12 mouse cellular contexts compared by ENCODE assay signal in the genomic region with DNA sequence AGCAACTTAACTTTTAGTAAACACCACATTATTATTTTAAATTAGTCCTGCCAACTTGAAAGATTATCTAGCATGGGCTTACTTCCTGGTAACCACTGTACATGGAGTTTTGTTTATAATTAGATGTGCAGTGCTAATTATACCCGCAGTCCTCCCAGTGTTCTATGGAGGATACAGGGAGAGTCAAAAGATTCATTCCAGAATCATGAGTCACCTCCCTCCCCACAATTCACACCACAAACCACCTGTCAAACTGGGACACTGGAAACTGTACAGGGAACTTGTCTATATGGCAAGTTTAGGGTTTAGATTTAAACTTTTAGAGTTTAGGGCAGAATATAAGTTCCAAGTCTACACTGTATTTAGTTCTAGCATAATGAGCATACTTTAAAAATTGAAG. TPM values are rescaled to one million over a fixed set of nuclear protein-coding genes. Genes with fewer than 3 reads are reported as not detected.
DNase-seq lines count a peak whose midpoint lies in the region; ATAC-seq and TF ChIP-seq lines count a peak whose summit lies in the region.
"Had no signal": no experiment of that assay in that cellular context is flagged by ENCODE, and none has a peak within 500 bp of the region (broad histone marks: within the 10 kb centered on the region; RNA-seq: fewer than 3 reads in every experiment).

No protein-coding gene starts in this region.

- TF ChIP-seq POLR2A in CH12.LX (IDR thresholded peaks at IDR 0.05; ENCODE audit: low read depth, low read length), result no peak

- no peak overlapping the region for H3K9ac ChIP-seq in CH12.LX (ENCODE audit: insufficient read depth, low read depth)
- no peak overlapping the region for H3K9ac ChIP-seq in heart, embryonic 15.5 days

- peaks cover 0 to 16% of the 10 kb centered on the region in 2 experiments for H3K36me3 ChIP-seq in CH12.LX (replicated peaks in 1 of 2; ENCODE audit: control insufficient read depth in 1 of 2, insufficient read depth in 1 of 2, low read length in 1 of 2)
- no peaks in the 10 kb centered on the region for H3K36me3 ChIP-seq in heart, embryonic 15.5 days

- DNase-seq in layer of hippocampus, adult 2 months (ENCODE audit: low spot score in 2 of 2), result no peak
- DNase-seq in layer of hippocampus, postnatal 25 days (ENCODE audit: extremely low spot score in 1 of 2, low spot score in 1 of 2), result no peak
- DNase-seq in 3T3-L1 (ENCODE audit: low read depth, low spot score) (peak; percentile 85), CH12.LX (ENCODE audit: extremely low read depth) (no peak)
- DNase-seq in yolk sac, embryonic 10.5 days (ENCODE audit: low spot score), result no peak
- DNase-seq in kidney, adult 9 months, result no peak
- DNase-seq in adrenal gland, postnatal 14 days, result no peak
- DNase-seq: cerebellum, postnatal 36 days; kidney, postnatal 25 days had no signal

- no peak for TF ChIP-seq CTCF in layer of hippocampus, adult 2 months (conservative IDR thresholded peaks at IDR 0.05)
- TF ChIP-seq CTCF in CH12.LX (conservative IDR thresholded peaks at IDR 0.05 in 1 of 2, IDR thresholded peaks at IDR 0.05 in 1 of 2; ENCODE audit: low read depth in 2 of 2, low read length in 2 of 2), result no peak

- H3K27me3 ChIP-seq in CH12.LX (replicated peaks), result no peaks in the 10 kb centered on the region
- no peaks in the 10 kb centered on the region for H3K27me3 ChIP-seq in heart, embryonic 15.5 days

- no peak overlapping the region for H3K4me3 ChIP-seq in layer of hippocampus, adult 2 months
- H3K4me3 ChIP-seq in CH12.LX (replicated peaks in 1 of 3; ENCODE audit: low read depth in 2 of 3, low read length in 2 of 3, poor library complexity in 1 of 3), result no peak overlapping the region
- H3K4me3 ChIP-seq in heart, embryonic 15.5 days, result no peak overlapping the region

- ATAC-seq in heart, embryonic 15.5 days (replicated peaks; ENCODE audit: insufficient number of reproducible peaks, insufficient read depth, low FRiP score, low read depth), result peak; percentile 84

- 34% methylated on average over 1 of the region's 1 CpGs for WGBS in heart, embryonic 15.5 days

- peak overlapping the region; percentile 32; the same call in 1 of the 2 replicates for H3K27ac ChIP-seq in layer of hippocampus, adult 2 months
- H3K27ac ChIP-seq in CH12.LX (ENCODE audit: insufficient read depth, low read depth), result no peak overlapping the region
- peak overlapping the region; percentile 76 for H3K27ac ChIP-seq in heart, embryonic 15.5 days

- peaks cover 53% of the 10 kb centered on the region for H3K79me2 ChIP-seq in CH12.LX (replicated peaks; ENCODE audit: control insufficient read depth, extremely low read depth, insufficient read depth, poor library complexity, severe bottlenecking)

- in situ Hi-C loops in CH12.LX (cut with MboI; ENCODE audit: low pct_ligation_motif_present, low pct_unique_long_range_greater_than_20kb, low sequenced_read_pairs), result no loop called here

- TF ChIP-seq RAD21 in CH12.LX (IDR thresholded peaks at IDR 0.05; ENCODE audit: low read depth, low read length), result no peak

- no peak overlapping the region for H3K4me2 ChIP-seq in CH12.LX (ENCODE audit: insufficient read depth, low read depth, poor library complexity, severe bottlenecking)
- H3K4me2 ChIP-seq in heart, embryonic 15.5 days, result no peak overlapping the region
- H3K4me2 ChIP-seq: liver, embryonic 11.5 days had no signal

- peaks cover 2% of the 10 kb centered on the region for H3K9me3 ChIP-seq in CH12.LX (replicated peaks; ENCODE audit: low read length)
- no peaks in the 10 kb centered on the region for H3K9me3 ChIP-seq in heart, embryonic 15.5 days (replicated peaks)
- H3K9me3 ChIP-seq: G1E had no signal

- 0 out of 2 replicates have a peak, but pooled peaks have one; percentile 9 for TF ChIP-seq EP300 in CH12.LX (IDR thresholded peaks at IDR 0.05; ENCODE audit: low read length)

- dilution Hi-C loops in CH12.LX (cut with MboI; ENCODE audit: extremely low pct_ligation_motif_present, extremely low pct_unique_long_range_greater_than_20kb, low sequenced_read_pairs), result no loop called here

- peaks cover 4 to 60% of the 10 kb centered on the region in 2 experiments for H3K4me1 ChIP-seq in CH12.LX (ENCODE audit: control insufficient read depth in 1 of 2, insufficient read depth in 2 of 2)
- H3K4me1 ChIP-seq in heart, embryonic 15.5 days (replicated peaks), result peaks cover 13% of the 10 kb centered on the region

TF ChIP-seq in CH12.LX, 34 proteins besides CTCF, POLR2A, EP300 and RAD21:
- TF ChIP-seq USF2 (conservative IDR thresholded peaks at IDR 0.05; ENCODE audit: low read depth, low read length) (no peak), PAX5 (IDR thresholded peaks at IDR 0.05; ENCODE audit: low read length) (no peak), CHD2 (IDR thresholded peaks at IDR 0.05; ENCODE audit: low read length) (no peak), KAT2A (IDR thresholded peaks at IDR 0.05; ENCODE audit: insufficient replicate concordance, low read length) (no peak), TCF12 (IDR thresholded peaks at IDR 0.05; ENCODE audit: low read depth, low read length) (no peak), NELFE (IDR thresholded peaks at IDR 0.05; ENCODE audit: low read depth, low read length) (no peak), MYC (IDR thresholded peaks at IDR 0.05; ENCODE audit: low read depth, low read length) (no peak), HCFC1 (IDR thresholded peaks at IDR 0.05; ENCODE audit: low read depth, low read length) (no peak), RCOR1 (conservative IDR thresholded peaks at IDR 0.05; ENCODE audit: low read depth, low read length) (no peak), MXI1 (IDR thresholded peaks at IDR 0.05; ENCODE audit: low read depth, low read length) (no peak), CHD1 (IDR thresholded peaks at IDR 0.05; ENCODE audit: low read depth, low read length) (no peak), MAX (IDR thresholded peaks at IDR 0.05; ENCODE audit: low read length) (no peak), BHLHE40 (IDR thresholded peaks at IDR 0.05; ENCODE audit: low read depth, low read length) (no peak), E2F4 (IDR thresholded peaks at IDR 0.05; ENCODE audit: insufficient replicate concordance, low read depth, low read length) (no peak), ZKSCAN1 (IDR thresholded peaks at IDR 0.05; ENCODE audit: borderline replicate concordance, low read depth, low read length) (no peak), ZMIZ1 (IDR thresholded peaks at IDR 0.05; ENCODE audit: low read depth, low read length) (no peak), JUND (conservative IDR thresholded peaks at IDR 0.05; ENCODE audit: low read depth, low read length) (no peak), SIN3A (IDR thresholded peaks at IDR 0.05; ENCODE audit: low read length) (no peak)

RNA-seq across cellular contexts. Expression of gene Lnpep, which starts 31.9 kb away (rescaled TPM):
- total RNA-seq in layer of hippocampus, adult 2 months (2021), result 100 to 1,000 TPM; 101 to 105 TPM
- 100 to 1,000 TPM in 1 of 2 experiments, 10 to 100 TPM in 1; 89.5 to 101 TPM for total RNA-seq in layer of hippocampus, postnatal 25 days (2021)
- total RNA-seq in CH12.LX (2012; rRNA removed) (34.6 and 36.5 TPM in 2 replicates), CH12.LX (2014; rRNA removed) (33.6 and 36.6 TPM in 2 replicates)
- 19.1 and 40.8 TPM in 2 replicates for polyA plus RNA-seq in CH12.LX (2012; ENCODE audit: insufficient read length, low read depth)
- polyA plus RNA-seq in heart, embryonic 15.5 days (2015; fragmentation: Nextera tagmentation; extraction: Ambion mirVana), result 11.0 and 12.3 TPM in 2 replicates
- 120 and 123 TPM in 2 replicates for total RNA-seq in adrenal gland, postnatal 14 days (2021)
